Mouse (Mus musculus): Measurements from ENCODE around the gene Papola. TPM values are rescaled to one million over a fixed set of nuclear protein-coding genes. Genes with fewer than 3 reads are reported as not detected.
A peak's percentile ranks its signal among the peaks of the same experiment; 100 is the strongest.

Gene Papola
- 136 and 148 TPM in 2 replicates for polyA plus RNA-seq (2014; fragmentation: Nextera tagmentation; extraction: Ambion mirVana)

DNA sequence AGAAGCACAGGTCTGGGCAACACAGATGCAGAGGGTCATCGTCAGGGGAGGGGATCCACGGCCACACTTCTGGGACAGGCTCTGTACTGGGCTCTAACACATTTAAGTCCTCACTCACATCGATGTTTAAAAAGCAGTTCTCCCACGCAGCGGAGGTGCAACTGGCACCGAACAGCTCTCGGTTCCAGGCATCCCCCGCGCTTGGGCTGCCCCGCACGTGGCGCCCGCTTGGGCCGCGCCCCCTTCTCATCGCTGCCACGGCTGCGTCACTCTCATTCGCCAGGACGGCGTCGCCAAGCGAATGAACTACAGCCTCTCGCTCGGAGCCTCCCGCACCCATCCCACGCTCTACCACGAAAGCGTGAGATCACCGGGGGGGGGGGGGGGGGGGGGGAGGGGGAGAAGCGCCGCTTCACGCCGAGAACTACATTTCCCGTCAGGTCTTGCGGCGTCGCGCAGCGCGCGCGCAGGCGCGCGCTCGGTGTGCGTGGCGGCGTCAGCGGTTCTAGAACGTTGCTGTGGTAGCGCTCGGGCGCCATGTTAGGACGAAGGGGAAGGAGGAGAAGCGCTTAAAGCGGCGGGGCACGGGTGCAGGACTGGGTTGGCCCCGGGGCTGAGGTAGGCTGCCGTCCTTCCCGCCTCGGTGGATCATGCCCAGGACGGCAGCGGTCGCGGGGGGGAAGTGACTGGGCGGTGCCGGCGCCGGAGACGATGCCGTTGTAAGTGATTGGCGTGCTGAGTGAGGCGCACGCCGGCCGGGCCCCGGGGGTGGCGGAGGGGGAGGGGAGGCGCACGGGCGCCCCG is at the start of gene Papola:
TSS of gene Papola (plus strand) at position 499 of the 804 bp plus-strand sequence.
- H3K4me2 ChIP-seq = peak within 1 kb of the TSS; percentile 92
- H3K27me3 ChIP-seq (ENCODE audit: control insufficient read depth, insufficient read depth, low read length) = no peaks in the 10 kb centered on the region
- no peaks in the 10 kb centered on the region for H3K36me3 ChIP-seq (ENCODE audit: control insufficient read depth, insufficient read depth, low read length)
- peak within 1 kb of the TSS; percentile 96 for H3K4me3 ChIP-seq (ENCODE audit: low read depth, low read length)
- ATAC-seq (replicated peaks; ENCODE audit: insufficient number of reproducible peaks, low FRiP score, low TSS enrichment) = peak; percentile 87
- under 1% methylated on average over 61 of the region's 85 CpGs for WGBS (ENCODE audit: insufficient replicate concordance)
- peaks cover 11% of the 10 kb centered on the region for H3K4me1 ChIP-seq (ENCODE audit: control insufficient read depth, insufficient read depth, low read length)
- H3K9me3 ChIP-seq (replicated peaks; ENCODE audit: control insufficient read depth, low read length) = no peaks in the 10 kb centered on the region
- peak within 1 kb of the TSS; percentile 97 for H3K9ac ChIP-seq (ENCODE audit: low read depth, low read length)
- H3K27ac ChIP-seq (ENCODE audit: low read depth, low read length) = peak within 1 kb of the TSS; percentile 98

DNA sequence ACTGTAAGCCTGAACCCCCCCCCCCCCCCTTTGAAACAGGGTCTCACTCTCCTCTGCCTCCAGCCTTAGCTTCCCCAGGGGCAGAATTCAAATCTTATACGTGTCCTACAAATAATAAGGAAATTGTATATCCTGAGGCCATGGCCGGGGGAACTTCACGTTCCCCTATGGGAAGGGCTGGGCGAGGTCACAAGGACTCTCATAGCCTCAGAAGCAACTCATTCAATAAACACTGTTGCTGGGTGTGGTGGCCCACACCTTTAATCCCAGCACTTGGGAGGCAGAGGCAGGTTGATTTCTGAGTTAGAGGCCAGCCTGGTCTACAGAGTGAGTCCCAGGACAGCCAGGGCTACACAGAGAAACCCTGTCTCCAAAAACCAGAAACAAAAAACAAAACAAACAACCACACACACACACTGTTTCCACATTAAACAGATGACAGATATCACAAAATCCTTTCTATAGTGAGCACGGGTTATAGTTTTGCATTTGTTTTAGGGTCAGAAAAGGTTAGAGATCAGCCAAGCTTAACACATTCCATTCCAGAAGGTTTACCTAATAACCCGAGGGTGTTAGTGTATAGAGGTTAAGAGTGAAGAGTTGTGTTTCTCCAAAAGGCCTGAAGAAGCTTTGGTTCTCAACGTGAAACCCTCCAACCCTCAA is 49.1 kb upstream of the Papola start:
- H3K4me1 ChIP-seq (ENCODE audit: control insufficient read depth, insufficient read depth, low read length) = peaks cover 4% of the 10 kb centered on the region; the same call in 1 of the 2 replicates
- no peak overlapping the region for H3K4me2 ChIP-seq
- ATAC-seq (replicated peaks; ENCODE audit: insufficient number of reproducible peaks, low FRiP score, low TSS enrichment) = no peak
- no peaks in the 10 kb centered on the region for H3K36me3 ChIP-seq (ENCODE audit: control insufficient read depth, insufficient read depth, low read length)
- no peak overlapping the region for H3K9ac ChIP-seq (ENCODE audit: low read depth, low read length)
- H3K27ac ChIP-seq (ENCODE audit: low read depth, low read length) = no peak overlapping the region
- H3K4me3 ChIP-seq (ENCODE audit: low read depth, low read length) = no peak overlapping the region
- no peaks in the 10 kb centered on the region for H3K9me3 ChIP-seq (replicated peaks; ENCODE audit: control insufficient read depth, low read length)
- H3K27me3 ChIP-seq (ENCODE audit: control insufficient read depth, insufficient read depth, low read length) = no peaks in the 10 kb centered on the region
- 81% methylated on average over 7 of the region's 7 CpGs for WGBS (ENCODE audit: insufficient replicate concordance)

DNA sequence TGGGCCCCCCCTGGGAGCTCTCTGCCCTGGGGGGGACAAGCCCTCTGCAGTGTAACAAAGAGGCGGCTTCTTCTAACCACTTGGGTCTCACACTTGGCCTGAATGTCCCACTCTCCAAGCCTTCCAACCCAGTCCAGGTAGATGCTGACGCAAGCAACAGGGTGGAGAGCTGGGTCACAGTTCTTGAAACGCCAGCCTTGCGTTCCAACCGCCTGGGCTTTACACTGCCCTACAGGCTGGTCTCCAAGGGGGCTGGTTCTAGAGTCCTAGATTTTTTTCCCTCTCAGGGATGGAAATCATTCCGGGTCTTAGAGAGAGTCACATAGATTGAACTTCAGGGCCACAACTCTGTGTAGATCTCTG is 48.6 kb upstream of the Papola start:
- 86% methylated on average over 6 of the region's 6 CpGs for WGBS (ENCODE audit: insufficient replicate concordance)
- no peak overlapping the region for H3K27ac ChIP-seq (ENCODE audit: low read depth, low read length)
- H3K27me3 ChIP-seq (ENCODE audit: control insufficient read depth, insufficient read depth, low read length) = no peaks in the 10 kb centered on the region
- H3K9me3 ChIP-seq (replicated peaks; ENCODE audit: control insufficient read depth, low read length) = no peaks in the 10 kb centered on the region
- H3K36me3 ChIP-seq (ENCODE audit: control insufficient read depth, insufficient read depth, low read length) = no peaks in the 10 kb centered on the region
- H3K4me1 ChIP-seq (ENCODE audit: control insufficient read depth, insufficient read depth, low read length) = peaks cover 4% of the 10 kb centered on the region; the same call in 1 of the 2 replicates
- no peak overlapping the region for H3K4me3 ChIP-seq (ENCODE audit: low read depth, low read length)
- H3K4me2 ChIP-seq = no peak overlapping the region
- no peak overlapping the region for H3K9ac ChIP-seq (ENCODE audit: low read depth, low read length)
- ATAC-seq (replicated peaks; ENCODE audit: insufficient number of reproducible peaks, low FRiP score, low TSS enrichment) = no peak

DNA sequence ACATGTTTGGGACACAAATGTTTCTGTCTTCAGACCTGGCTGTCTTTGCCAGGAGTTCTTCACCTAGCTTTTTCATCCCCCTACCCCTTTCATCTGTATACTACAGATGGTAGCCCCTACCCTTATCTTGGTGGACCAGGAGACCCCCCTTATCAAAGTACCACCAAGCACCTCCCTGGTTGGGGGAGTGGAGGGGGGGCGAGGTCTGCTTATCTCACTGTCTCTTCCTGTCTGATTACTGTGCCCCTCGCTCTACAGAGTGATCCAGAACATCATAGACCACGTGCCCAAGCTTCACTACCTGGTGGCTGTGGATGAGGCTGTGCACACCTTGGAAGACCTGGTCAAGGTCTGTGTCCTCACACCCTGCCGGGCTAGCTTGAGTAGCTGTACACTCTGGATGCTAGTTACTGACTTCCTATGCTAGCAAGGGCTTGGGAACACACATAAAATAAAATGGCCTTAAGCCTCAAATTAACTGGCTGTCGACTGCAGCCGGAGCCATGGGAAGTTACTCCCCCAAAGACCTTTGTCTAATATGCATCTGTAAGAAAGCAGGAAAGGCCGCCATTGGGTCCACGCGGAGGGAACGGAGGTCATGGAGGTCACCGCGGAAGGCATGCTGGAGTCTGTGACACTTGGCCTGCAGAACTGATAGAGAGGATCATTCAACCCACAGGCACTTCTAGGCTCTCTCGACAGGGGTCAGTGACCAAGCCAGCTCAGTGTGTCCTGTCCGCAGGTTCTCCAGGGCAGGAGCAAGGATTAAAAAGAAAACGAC is 46.0 kb upstream of the Papola start:
- no peak overlapping the region for H3K4me2 ChIP-seq
- peaks cover 8% of the 10 kb centered on the region; the same call in 1 of the 2 replicates for H3K4me1 ChIP-seq (ENCODE audit: control insufficient read depth, insufficient read depth, low read length)
- H3K27ac ChIP-seq (ENCODE audit: low read depth, low read length) = no peak overlapping the region
- H3K4me3 ChIP-seq (ENCODE audit: low read depth, low read length) = no peak overlapping the region
- H3K9me3 ChIP-seq (replicated peaks; ENCODE audit: control insufficient read depth, low read length) = no peaks in the 10 kb centered on the region
- no peaks in the 10 kb centered on the region for H3K27me3 ChIP-seq (ENCODE audit: control insufficient read depth, insufficient read depth, low read length)
- no peak for ATAC-seq (replicated peaks; ENCODE audit: insufficient number of reproducible peaks, low FRiP score, low TSS enrichment)
- no peak overlapping the region for H3K9ac ChIP-seq (ENCODE audit: low read depth, low read length)
- H3K36me3 ChIP-seq (ENCODE audit: control insufficient read depth, insufficient read depth, low read length) = no peaks in the 10 kb centered on the region
- whole genome bisulfite sequencing (ENCODE audit: insufficient replicate concordance) = 60% methylated on average over 15 of the region's 15 CpGs

DNA sequence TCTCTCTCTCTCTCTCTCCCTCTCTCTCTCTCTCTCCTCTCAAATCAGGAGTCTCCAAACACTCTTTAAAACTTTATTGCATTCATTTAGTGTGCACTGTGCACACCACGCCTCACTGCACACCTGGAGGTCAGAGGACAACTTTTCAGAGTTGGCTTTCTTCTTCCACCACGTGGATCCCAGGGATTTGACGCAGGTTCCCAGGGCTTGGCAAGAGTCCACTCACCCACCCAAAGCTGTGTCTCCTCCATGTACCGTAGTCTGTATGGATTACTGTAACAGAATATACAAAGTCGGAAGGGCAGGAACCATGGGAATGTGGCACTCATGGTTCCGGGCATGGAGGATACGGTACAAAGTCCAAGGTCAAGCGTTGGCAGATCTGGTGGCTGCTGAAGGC is 44.8 kb upstream of the Papola start:
- no peak for ATAC-seq (replicated peaks; ENCODE audit: insufficient number of reproducible peaks, low FRiP score, low TSS enrichment)
- H3K4me3 ChIP-seq (ENCODE audit: low read depth, low read length) = no peak overlapping the region
- 91% methylated on average over 8 of the region's 8 CpGs for WGBS (ENCODE audit: insufficient replicate concordance)
- no peak overlapping the region for H3K9ac ChIP-seq (ENCODE audit: low read depth, low read length)
- no peaks in the 10 kb centered on the region for H3K36me3 ChIP-seq (ENCODE audit: control insufficient read depth, insufficient read depth, low read length)
- no peak overlapping the region for H3K4me2 ChIP-seq
- H3K27me3 ChIP-seq (ENCODE audit: control insufficient read depth, insufficient read depth, low read length) = no peaks in the 10 kb centered on the region
- H3K4me1 ChIP-seq (ENCODE audit: control insufficient read depth, insufficient read depth, low read length) = peaks cover 8% of the 10 kb centered on the region; the same call in 1 of the 2 replicates
- no peaks in the 10 kb centered on the region for H3K9me3 ChIP-seq (replicated peaks; ENCODE audit: control insufficient read depth, low read length)
- no peak overlapping the region for H3K27ac ChIP-seq (ENCODE audit: low read depth, low read length)

DNA sequence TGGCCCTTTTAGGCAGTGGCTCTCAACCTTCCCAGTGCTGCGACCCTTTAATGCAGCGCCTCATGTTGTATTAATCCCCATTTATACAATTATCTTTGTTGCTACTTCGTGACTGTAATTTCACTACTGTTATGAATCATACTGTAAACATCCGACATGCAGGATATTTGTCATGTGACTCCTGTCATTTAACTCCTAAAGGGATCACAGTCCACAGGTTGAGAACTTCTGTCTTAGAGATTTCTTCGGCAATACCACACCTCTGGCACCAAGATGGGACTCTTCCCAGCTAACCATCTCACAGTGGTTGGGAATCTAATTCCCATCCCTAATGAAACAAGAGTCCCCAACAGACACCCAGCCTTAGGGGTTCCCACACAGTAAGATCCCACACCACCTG is 36.4 kb upstream of the Papola start:
- Histone ChIP-seq H3K9me3 (replicated peaks; ENCODE audit: control insufficient read depth, low read length) (no peaks in the 10 kb centered on the region), H3K4me3 (ENCODE audit: low read depth, low read length) (no peak overlapping the region), H3K4me2 (no peak overlapping the region), H3K4me1 (ENCODE audit: control insufficient read depth, insufficient read depth, low read length) (0 out of 2 replicates have a peak, but pooled peaks cover 3% of the 10 kb centered on the region), H3K9ac (ENCODE audit: low read depth, low read length) (no peak overlapping the region), H3K27ac (ENCODE audit: low read depth, low read length) (no peak overlapping the region), H3K36me3 (ENCODE audit: control insufficient read depth, insufficient read depth, low read length) (no peaks in the 10 kb centered on the region), H3K27me3 (ENCODE audit: control insufficient read depth, insufficient read depth, low read length) (no peaks in the 10 kb centered on the region)
- no peak for ATAC-seq (replicated peaks; ENCODE audit: insufficient number of reproducible peaks, low FRiP score, low TSS enrichment)
- WGBS (ENCODE audit: insufficient replicate concordance) = 81% methylated on average over 5 of the region's 5 CpGs

DNA sequence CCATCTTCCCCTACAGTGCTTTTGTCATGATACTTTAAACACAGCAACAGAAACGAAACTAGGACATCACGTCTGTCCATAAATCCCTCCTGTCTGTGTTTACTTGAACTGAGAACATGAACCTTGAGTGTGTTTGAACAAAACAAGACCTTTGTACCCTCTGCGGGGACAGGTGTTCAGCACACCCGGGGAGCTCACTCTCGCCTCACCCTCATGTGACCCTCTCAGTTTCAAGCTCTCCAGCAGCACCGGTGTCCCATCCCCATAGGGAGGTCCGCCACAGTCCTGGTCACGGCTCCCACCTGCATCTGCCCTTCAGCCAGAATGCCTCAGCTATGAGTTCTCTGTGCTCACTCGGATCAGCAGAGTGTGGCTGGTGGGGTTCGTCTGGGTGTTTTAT is 30.7 kb upstream of the Papola start:
- Histone ChIP-seq H3K36me3 (ENCODE audit: control insufficient read depth, insufficient read depth, low read length) (no peaks in the 10 kb centered on the region), H3K27ac (ENCODE audit: low read depth, low read length) (no peak overlapping the region), H3K4me3 (ENCODE audit: low read depth, low read length) (no peak overlapping the region), H3K4me2 (no peak overlapping the region), H3K9me3 (replicated peaks; ENCODE audit: control insufficient read depth, low read length) (no peaks in the 10 kb centered on the region; the same call in 1 of the 2 replicates), H3K4me1 (ENCODE audit: control insufficient read depth, insufficient read depth, low read length) (peaks cover 8% of the 10 kb centered on the region; the same call in 1 of the 2 replicates), H3K27me3 (ENCODE audit: control insufficient read depth, insufficient read depth, low read length) (no peaks in the 10 kb centered on the region), H3K9ac (ENCODE audit: low read depth, low read length) (no peak overlapping the region)
- 92% methylated on average over 10 of the region's 10 CpGs for WGBS (ENCODE audit: insufficient replicate concordance)
- ATAC-seq (replicated peaks; ENCODE audit: insufficient number of reproducible peaks, low FRiP score, low TSS enrichment) = no peak

DNA sequence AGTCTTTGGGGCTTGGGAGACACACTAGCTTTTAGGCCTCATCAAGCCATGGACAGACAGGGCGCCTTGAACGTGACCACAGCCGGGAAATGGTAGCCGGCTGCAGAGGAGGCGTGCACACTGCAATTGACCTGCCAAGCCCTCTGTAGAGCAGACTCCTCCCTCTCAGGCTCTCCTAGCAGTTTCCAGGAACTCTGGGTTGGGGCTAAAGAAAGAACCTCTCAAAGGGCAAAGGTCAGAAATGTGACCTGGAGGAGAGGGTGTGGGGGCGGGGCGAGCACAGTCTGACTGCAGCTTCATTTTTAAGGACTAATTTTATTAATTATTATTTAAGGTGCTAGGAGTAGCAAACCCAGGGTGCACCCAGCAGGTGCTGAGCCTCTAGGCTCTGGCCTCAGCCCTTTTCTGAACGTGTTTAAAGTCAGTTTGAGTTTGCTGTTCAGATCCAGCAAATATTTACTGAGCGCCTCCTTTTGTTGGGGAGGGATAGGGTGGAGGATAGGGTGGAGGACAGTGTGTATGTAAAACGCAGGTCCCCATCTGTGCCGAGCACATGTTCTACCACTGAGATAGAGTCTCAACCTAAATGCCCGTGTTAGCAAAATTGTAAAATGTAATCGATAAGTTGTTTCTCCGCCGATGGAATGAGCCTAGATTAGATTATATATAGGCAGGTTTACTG is 26.5 kb upstream of the Papola start:
- Histone ChIP-seq H3K9ac (ENCODE audit: low read depth, low read length) (no peak overlapping the region), H3K9me3 (replicated peaks; ENCODE audit: control insufficient read depth, low read length) (no peaks in the 10 kb centered on the region; the same call in 1 of the 2 replicates), H3K4me1 (ENCODE audit: control insufficient read depth, insufficient read depth, low read length) (peaks cover 9% of the 10 kb centered on the region; the same call in 1 of the 2 replicates), H3K27ac (ENCODE audit: low read depth, low read length) (no peak overlapping the region), H3K36me3 (ENCODE audit: control insufficient read depth, insufficient read depth, low read length) (no peaks in the 10 kb centered on the region), H3K27me3 (ENCODE audit: control insufficient read depth, insufficient read depth, low read length) (no peaks in the 10 kb centered on the region), H3K4me2 (no peak overlapping the region), H3K4me3 (ENCODE audit: low read depth, low read length) (no peak overlapping the region)
- 34% methylated on average over 15 of the region's 15 CpGs for WGBS (ENCODE audit: insufficient replicate concordance)
- peak; percentile 83 for ATAC-seq (replicated peaks; ENCODE audit: insufficient number of reproducible peaks, low FRiP score, low TSS enrichment)

Measured in heart, embryonic 11.5 days (tissue).